Mouse (Mus musculus): Measurements from ENCODE around the gene Cd2.
A peak's percentile ranks its signal among the peaks of the same experiment; 100 is the strongest.

Cd2 gene

GRCm38 (mm10) chr3:101292611-101293010, 4.9 kb upstream of the Cd2 start:
- no peak for DNase-seq (ENCODE audit: low spot score)

GRCm38 (mm10) chr3:101290587-101291520, 3.1 kb upstream of the Cd2 start:
- no peak for DNase-seq (ENCODE audit: low spot score)

GRCm38 (mm10) chr3:101290036-101290435, 2.3 kb upstream of the Cd2 start:
- DNase-seq (ENCODE audit: low spot score), result no peak

GRCm38 (mm10) chr3:101289406-101289805, 1.7 kb upstream of the Cd2 start:
- DNase-seq (ENCODE audit: low spot score), result no peak

GRCm38 (mm10) chr3:101286336-101287325, 1.1 kb downstream of the Cd2 start:
- DNase-seq (ENCODE audit: low spot score), result no peak

GRCm38 (mm10) chr3:101285851-101286250, 1.9 kb downstream of the Cd2 start:
- DNase-seq (ENCODE audit: low spot score), result no peak

- DNase-seq (ENCODE audit: low spot score), result no peak
Measured at GRCm38 (mm10) chr3:101285021-101285615, 2.6 kb downstream of the Cd2 start.

- DNase-seq (ENCODE audit: low spot score), result no peak
Measured at GRCm38 (mm10) chr3:101283869-101284706, 3.7 kb downstream of the Cd2 start.

GRCm38 (mm10) chr3:101283441-101283840, 4.3 kb downstream of the Cd2 start:
- no peak for DNase-seq (ENCODE audit: low spot score)

GRCm38 (mm10) chr3:101282556-101283180, 5.1 kb downstream of the Cd2 start:
- no peak for DNase-seq (ENCODE audit: low spot score)

- DNase-seq (ENCODE audit: low spot score), result no peak
Measured at GRCm38 (mm10) chr3:101281841-101282240, 5.9 kb downstream of the Cd2 start.

GRCm38 (mm10) chr3:101280348-101281311, 7.1 kb downstream of the Cd2 start:
- peak; percentile 23 for DNase-seq (ENCODE audit: low spot score)

GRCm38 (mm10) chr3:101279561-101279960, 8.2 kb downstream of the Cd2 start:
- DNase-seq (ENCODE audit: low spot score), result no peak

GRCm38 (mm10) chr3:101278396-101278795, 9.3 kb downstream of the Cd2 start:
- DNase-seq (ENCODE audit: low spot score), result no peak

GRCm38 (mm10) chr3:101277830-101278229, 9.9 kb downstream of the Cd2 start:
- no peak for DNase-seq (ENCODE audit: low spot score)

GRCm38 (mm10) chr3:101276501-101277320, 11.0 kb downstream of the Cd2 start:
- no peak for DNase-seq (ENCODE audit: low spot score)

- no peak for DNase-seq (ENCODE audit: low spot score)
Measured at GRCm38 (mm10) chr3:101275636-101276300, 12.0 kb downstream of the Cd2 start.

- DNase-seq (ENCODE audit: low spot score), result no peak
Measured at GRCm38 (mm10) chr3:101274794-101275193, 12.9 kb downstream of the Cd2 start.

All from yolk sac, embryonic 10.5 days (tissue).